Mouse (Mus musculus) activated CD4-positive, CD25-positive, alpha-beta regulatory T cell, adult 4 months (primary cell): ENCODE data around the gene Nnat. TPM values are rescaled to one million over a fixed set of nuclear protein-coding genes. Genes with fewer than 3 reads are reported as not detected.
"Not testable (repeated sequence)": the region's sequence is repeated elsewhere in the genome, so short reads cannot be mapped to it uniquely, and the experiment has no call there.

Experiments
- ATAC-seq: one replicate; pipeline ENCODE4 v1.8.0; 2017
- polyA plus RNA-seq, 2 experiments: library from polyadenylated mRNA; unstranded; fragments of 100-300 nt; shearing (Covaris generic); gene quantifications; one replicate each; pipeline ENCODE4 v1.2.1; 2017

Nnat gene
- polyA plus RNA-seq, 2 experiments from 2014 or later = 0.56 TPM; not detected in 1

- no peak for ATAC-seq
Measured at GRCm38 (mm10) chr2:157552158-157552886, 7.6 kb upstream of the Nnat start.

GRCm38 (mm10) chr2:157556074-157556698 lies 3.7 kb upstream of the Nnat start:
- ATAC-seq = no peak

GRCm38 (mm10) chr2:157558051-157558450 lies 1.8 kb upstream of the Nnat start:
- ATAC-seq = no peak

GRCm38 (mm10) chr2:157558520-157558919 lies 1.4 kb upstream of the Nnat start:
- ATAC-seq = no peak

GRCm38 (mm10) chr2:157559440-157559839 lies 438 bp upstream of the Nnat start:
- no peak for ATAC-seq

GRCm38 (mm10) chr2:157560302-157560701 lies 424 bp downstream of the Nnat start:
- no peak for ATAC-seq

GRCm38 (mm10) chr2:157561165-157561836 lies 1.4 kb downstream of the Nnat start:
- ATAC-seq = no peak

- no peak for ATAC-seq
Measured at GRCm38 (mm10) chr2:157563031-157563430, 3.2 kb downstream of the Nnat start.

- ATAC-seq = no peak
Measured at GRCm38 (mm10) chr2:157564723-157565122, 4.8 kb downstream of the Nnat start.

GRCm38 (mm10) chr2:157565446-157565845 lies 5.6 kb downstream of the Nnat start:
- no peak for ATAC-seq

GRCm38 (mm10) chr2:157565898-157566259 lies 6.0 kb downstream of the Nnat start:
- no peak for ATAC-seq

- peak; percentile 80 for ATAC-seq
Measured at GRCm38 (mm10) chr2:157566260-157566952, 6.5 kb downstream of the Nnat start.

- peak; percentile 37 for ATAC-seq
Measured at GRCm38 (mm10) chr2:157567235-157567961, 7.5 kb downstream of the Nnat start.

GRCm38 (mm10) chr2:157568881-157569280 lies 9.0 kb downstream of the Nnat start:
- no peak for ATAC-seq

GRCm38 (mm10) chr2:157569796-157570485 lies 10.1 kb downstream of the Nnat start:
- ATAC-seq = no peak

- no peak for ATAC-seq
Measured at GRCm38 (mm10) chr2:157571224-157571832, 11.4 kb downstream of the Nnat start, which contains the start of gene Blcap. TSS of gene Blcap (minus strand) at chr2:157571274.

- ATAC-seq = no peak
Measured at GRCm38 (mm10) chr2:157572786-157573185, 12.9 kb downstream of the Nnat start.

- not testable (repeated sequence) for ATAC-seq
Measured at GRCm38 (mm10) chr2:157585351-157585750, 25.5 kb downstream of the Nnat start.

GRCm38 (mm10) chr2:157596876-157597566 lies 37.1 kb downstream of the Nnat start:
- ATAC-seq = no peak

GRCm38 (mm10) chr2:157601435-157601839 lies 41.6 kb downstream of the Nnat start:
- no peak for ATAC-seq
